Mouse (Mus musculus): ENCODE results near the gene Acin1. TPM values are rescaled to one million over a fixed set of nuclear protein-coding genes. Genes with fewer than 3 reads are reported as not detected.

Gene Acin1
- 601 TPM for total RNA-seq (2023)

GRCm38 (mm10) chr14:54686522-54687143 lies at the start of gene Acin1:
Gene Acin1, minus strand, starts transcription at chr14:54686931.

GRCm38 (mm10) chr14:54712074-54712473 lies 25.3 kb upstream of the Acin1 start, which contains the start of gene Cebpe:
Gene Cebpe, minus strand, starts transcription at chr14:54712174.

GRCm38 (mm10) chr14:54698733-54699132 lies 12.0 kb upstream of the Acin1 start, which contains the start of gene Gm29776:
Gene Gm29776, minus strand, starts transcription at chr14:54698833.

GRCm38 (mm10) chr14:54686063-54686521 lies 639 bp downstream of the Acin1 start, which contains the start of gene 1700123O20Rik:
Gene 1700123O20Rik, plus strand, starts transcription at chr14:54686216.

GRCm38 (mm10) chr14:54641305-54641969 lies 45.3 kb downstream of the Acin1 start, which contains the start of gene Cdh24:
Gene Cdh24, minus strand, starts transcription at chr14:54641364.

GRCm38 (mm10) chr14:54640946-54641304 lies 45.8 kb downstream of the Acin1 start, which contains the start of gene Gm17606:
Gene Gm17606, plus strand, starts transcription at chr14:54640952.

GRCm38 (mm10) chr14:54621133-54621532 lies 65.6 kb downstream of the Acin1 start, which contains the start of gene Psmb11:
Gene Psmb11, plus strand, starts transcription at chr14:54621433.

GRCm38 (mm10) chr14:54617897-54618365 lies 68.8 kb downstream of the Acin1 start, which contains the start of gene Psmb5:
Gene Psmb5, minus strand, starts transcription at chr14:54618022.

GRCm38 (mm10) chr14:54605752-54606321 lies 80.9 kb downstream of the Acin1 start, which contains the start of gene 4931414P19Rik:
Gene 4931414P19Rik, minus strand, starts transcription at chr14:54605993.

Other genes starting within 250 kb of the Acin1 start
- 138 TPM for gene Lrp10, start 222.8 kb downstream of the Acin1 start, total RNA-seq (2023)
- 0.41 TPM for gene Rem2, start 210.8 kb downstream of the Acin1 start, total RNA-seq (2023)
- gene Prmt5, start 169.4 kb downstream of the Acin1 start, total RNA-seq (2023), result 29.1 TPM
- 18.8 TPM for gene Haus4, start 132.3 kb downstream of the Acin1 start, total RNA-seq (2023)
- not detected for gene Ajuba, start 109.4 kb downstream of the Acin1 start, total RNA-seq (2023)
- 3.2 TPM for gene 4931414P19Rik, start 80.9 kb downstream of the Acin1 start, total RNA-seq (2023)
- gene Psmb5, start 68.9 kb downstream of the Acin1 start, total RNA-seq (2023), result 42.9 TPM
- gene Psmb11, start 65.5 kb downstream of the Acin1 start, total RNA-seq (2023), result not detected
- gene Gm17606, start 46.0 kb downstream of the Acin1 start, total RNA-seq (2023), result not detected
- gene Cdh24, start 45.6 kb downstream of the Acin1 start, total RNA-seq (2023), result 13.5 TPM
- 34.4 TPM for gene 1700123O20Rik, start 715 bp downstream of the Acin1 start, total RNA-seq (2023)
- gene Gm29776, start 11.9 kb upstream of the Acin1 start, total RNA-seq (2023), result not detected
- not detected for gene Cebpe, start 25.2 kb upstream of the Acin1 start, total RNA-seq (2023)
- 0.85 TPM for gene Slc7a8, start 95.0 kb upstream of the Acin1 start, total RNA-seq (2023)
- not detected for gene Rnf212b, start 127.2 kb upstream of the Acin1 start, total RNA-seq (2023)
- 3.3 TPM for gene Homez, start 184.0 kb upstream of the Acin1 start, total RNA-seq (2023)
- gene Ppp1r3e, start 190.6 kb upstream of the Acin1 start, total RNA-seq (2023), result 17.4 TPM
- gene Bcl2l2, start 196.4 kb upstream of the Acin1 start, total RNA-seq (2023), result 1.4 TPM
- gene Gm20521, start 196.5 kb upstream of the Acin1 start, total RNA-seq (2023), result not detected
- 243 TPM for gene Pabpn1, start 205.6 kb upstream of the Acin1 start, total RNA-seq (2023)
- 2.0 TPM for gene Slc22a17, start 226.2 kb upstream of the Acin1 start, total RNA-seq (2023)
- gene Efs, start 239.2 kb upstream of the Acin1 start, total RNA-seq (2023), result not detected
- not detected for gene Il25, start 245.8 kb upstream of the Acin1 start, total RNA-seq (2023)
- not detected for gene Cmtm5, start 249.3 kb upstream of the Acin1 start, total RNA-seq (2023)